Mouse (Mus musculus): ENCODE results near the gene Dvl1.

DNA sequence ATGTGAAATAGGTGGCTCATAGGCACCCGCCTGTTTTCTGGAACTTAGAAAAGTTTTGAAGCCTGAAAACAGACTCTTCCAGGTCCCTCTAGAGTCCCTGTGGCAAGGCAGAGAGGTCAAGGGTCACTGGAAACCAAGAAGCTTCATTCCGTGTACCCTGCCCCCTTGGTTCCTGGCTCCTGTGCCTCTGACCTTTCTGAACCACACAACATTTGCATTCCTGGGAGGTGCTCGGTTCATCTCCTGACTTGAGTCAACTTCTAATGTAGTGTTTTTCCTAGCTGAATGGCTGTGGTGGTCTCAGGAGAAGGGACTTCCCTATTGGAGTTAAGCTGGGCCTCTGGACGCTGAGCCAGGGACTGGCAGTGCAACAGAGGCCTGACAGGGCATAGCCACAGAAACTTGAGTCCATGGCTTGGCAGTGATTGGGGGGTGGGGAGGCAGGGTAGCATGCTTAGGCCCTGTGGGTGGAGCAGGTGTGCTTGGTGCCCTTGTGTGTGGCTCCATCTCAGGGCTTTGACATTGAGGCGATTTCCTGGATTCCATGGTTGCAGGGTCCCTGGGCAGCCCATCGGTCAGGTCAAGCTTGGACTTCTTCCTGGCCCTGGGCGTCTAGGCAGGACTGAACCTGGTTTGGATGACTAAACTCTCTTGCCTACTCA lies 1.4 kb downstream of the Dvl1 start:
- TF ChIP-seq CTCF (IDR thresholded peaks at IDR 0.05; ENCODE audit: extremely low read depth, insufficient read depth, insufficient read length, insufficient replicate concordance) (no peak), POLR2A (IDR thresholded peaks at IDR 0.05; ENCODE audit: low read depth, low read length) (no peak)

Measured in spleen, adult 2 months (tissue).